Mouse (Mus musculus) adrenal gland (tissue): ENCODE measurements around the gene Ythdf2.
"Not testable (repeated sequence)": the region's sequence is repeated elsewhere in the genome, so short reads cannot be mapped to it uniquely, and the experiment has no call there.

Source experiments
- intact Hi-C: fragments of 180-260 bp; cut with DNase I; formaldehyde crosslinking; loops from one replicate; pipeline ENCODE4 v1.15.1; 2025
- long read RNA-seq, 2 experiments: library from polyadenylated mRNA; unstranded; transcript quantifications; one replicate each; pipeline ENCODE4 v2.0.0; 2020; ENCODE audit warnings: borderline replicate concordance in 1 of 2; ENCODE audit not compliant: insufficient replicate concordance in 1 of 2

Ythdf2 gene
- long read RNA-seq, experiment 1, full-length matches to known transcripts, result 90 of 104 reads
- long read RNA-seq, experiment 1, partial matches to known transcripts, result 6 of 104 reads
- long read RNA-seq, experiment 1, other reads (novel, unspliced or antisense), result 8 of 104 reads
- long read RNA-seq, experiment 2, full-length matches to known transcripts, result 89 of 96 reads
- long read RNA-seq, experiment 2, partial matches to known transcripts, result 5 of 96 reads
- long read RNA-seq, experiment 2, other reads (novel, unspliced or antisense), result 2 of 96 reads

GRCm38 (mm10) chr4:132211953-132212734, at the start of gene Ythdf2:
Ythdf2 (minus strand) TSS chr4:132212303.
- intact Hi-C loops, result loop anchor here (5.0 to 10.0 kb wide), 2 partner anchors 60 to 123 kb away; partner anchors contain the start of gene Taf12

GRCm38 (mm10) chr4:132260404-132261379, 48.6 kb upstream of the Ythdf2 start:
- intact Hi-C loops, result no loop called here

- intact Hi-C loops, result no loop called here
Measured at GRCm38 (mm10) chr4:132259248-132259647, 47.1 kb upstream of the Ythdf2 start.

- intact Hi-C loops, result no loop called here
Measured at GRCm38 (mm10) chr4:132256384-132256783, 44.3 kb upstream of the Ythdf2 start.

GRCm38 (mm10) chr4:132254986-132255385, 42.9 kb upstream of the Ythdf2 start:
- intact Hi-C loops, result loop anchor here (5.0 kb wide), 1 partner anchor 38 kb away; no protein-coding TSS in a partner anchor

GRCm38 (mm10) chr4:132253622-132254021, 41.5 kb upstream of the Ythdf2 start:
- intact Hi-C loops, result loop anchor here (5.0 kb wide), 1 partner anchor 36 kb away; no protein-coding TSS in a partner anchor

GRCm38 (mm10) chr4:132253128-132253527, 41.0 kb upstream of the Ythdf2 start:
- intact Hi-C loops, result loop anchor here (5.0 kb wide), 1 partner anchor 36 kb away; no protein-coding TSS in a partner anchor

- intact Hi-C loops, result loop anchor here (5.0 kb wide), 1 partner anchor 34 kb away; no protein-coding TSS in a partner anchor
Measured at GRCm38 (mm10) chr4:132251596-132251995, 39.5 kb upstream of the Ythdf2 start.

- intact Hi-C loops, result no loop called here
Measured at GRCm38 (mm10) chr4:132247451-132247997, 35.4 kb upstream of the Ythdf2 start.

- intact Hi-C loops, result no loop called here
Measured at GRCm38 (mm10) chr4:132245643-132246042, 33.5 kb upstream of the Ythdf2 start.

GRCm38 (mm10) chr4:132241208-132241607, 29.1 kb upstream of the Ythdf2 start:
- intact Hi-C loops, result no loop called here

GRCm38 (mm10) chr4:132240367-132240766, 28.3 kb upstream of the Ythdf2 start:
- intact Hi-C loops, result no loop called here

- intact Hi-C loops, result no loop called here
Measured at GRCm38 (mm10) chr4:132238356-132238755, 26.3 kb upstream of the Ythdf2 start.

GRCm38 (mm10) chr4:132234710-132235109, 22.6 kb upstream of the Ythdf2 start:
- intact Hi-C loops, result no loop called here

- intact Hi-C loops, result no loop called here
Measured at GRCm38 (mm10) chr4:132230422-132230821, 18.3 kb upstream of the Ythdf2 start.

- intact Hi-C loops, result not testable (repeated sequence)
Measured at GRCm38 (mm10) chr4:132222001-132222400, 9.9 kb upstream of the Ythdf2 start.

GRCm38 (mm10) chr4:132218439-132218838, 6.3 kb upstream of the Ythdf2 start:
- intact Hi-C loops, result loop anchor here (5.0 to 10.0 kb wide), 2 partner anchors 34 to 116 kb away; no protein-coding TSS in a partner anchor

- intact Hi-C loops, result loop anchor here (5.0 to 10.0 kb wide), 2 partner anchors 35 to 117 kb away; no protein-coding TSS in a partner anchor
Measured at GRCm38 (mm10) chr4:132217781-132218180, 5.7 kb upstream of the Ythdf2 start.

- intact Hi-C loops, result loop anchor here (5.0 to 10.0 kb wide), 2 partner anchors 36 to 118 kb away; no protein-coding TSS in a partner anchor
Measured at GRCm38 (mm10) chr4:132216602-132217001, 4.5 kb upstream of the Ythdf2 start.

GRCm38 (mm10) chr4:132214847-132215246, 2.7 kb upstream of the Ythdf2 start:
- intact Hi-C loops, result loop anchor here (5.0 to 10.0 kb wide), 3 partner anchors 37 to 120 kb away; partner anchors contain the start of gene Taf12
